Mouse (Mus musculus) C2C12 (cell line): Measurements from ENCODE around the gene Eif4b.

ENCODE experiments used
- CTCF ChIP-seq: IDR thresholded peaks from one replicate; pipeline ENCODE4 v1.5.1; 2011; ENCODE audit not compliant: control insufficient read depth, insufficient read depth, insufficient read length
- MAX ChIP-seq: IDR thresholded peaks from one replicate; pipeline ENCODE4 v1.6.1; 2011; ENCODE audit warnings: mild to moderate bottlenecking, control low read depth
- MYOD1 ChIP-seq: IDR thresholded peaks from one replicate; pipeline ENCODE4 v1.6.1; 2011; ENCODE audit warnings: low read depth; ENCODE audit not compliant: control insufficient read depth, insufficient read length

- TF ChIP-seq CTCF (no peak), MAX (no peak), MYOD1 (no peak)
Observed at GRCm38 (mm10) chr15:102048006-102048405, 25.6 kb upstream of the Eif4b start.
